Mouse (Mus musculus) megakaryocyte, embryonic 14.5 days (primary cell): ENCODE data around the gene Zmym2.

Experiments used
- FLI1 ChIP-seq: IDR thresholded peaks from 2 replicates; pipeline ENCODE4 v1.6.1; 2012; ENCODE audit warnings: low read length, inconsistent platforms, mixed read lengths
- GATA1 ChIP-seq: IDR thresholded peaks from 3 replicates; pipeline ENCODE4 v1.6.1; 2012; ENCODE audit warnings: mixed read lengths, low read length, inconsistent platforms, borderline replicate concordance

DNA sequence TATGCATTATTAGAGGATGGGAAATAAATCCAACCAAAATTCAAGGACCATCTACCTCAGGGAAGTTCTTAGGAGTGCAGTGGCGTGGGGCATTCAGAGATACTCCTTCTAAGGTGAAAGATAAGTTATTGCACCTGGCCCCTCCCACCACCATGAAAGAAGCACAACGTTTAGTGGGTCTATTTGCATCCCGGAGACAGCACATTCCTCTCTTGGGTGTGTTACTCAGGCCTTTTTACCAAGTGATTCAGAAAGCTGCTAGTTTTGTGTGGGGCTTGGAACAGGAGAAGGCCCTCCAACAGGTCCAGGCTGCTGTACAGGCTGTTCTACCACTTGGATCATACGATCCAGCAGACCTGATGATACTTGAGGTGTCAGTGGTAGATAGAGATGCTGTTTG lies 102.2 kb downstream of the Zmym2 start:
- TF ChIP-seq GATA1 (no peak), FLI1 (no peak)
